Mouse (Mus musculus): Measurements from ENCODE around the gene Chpf.

DNA sequence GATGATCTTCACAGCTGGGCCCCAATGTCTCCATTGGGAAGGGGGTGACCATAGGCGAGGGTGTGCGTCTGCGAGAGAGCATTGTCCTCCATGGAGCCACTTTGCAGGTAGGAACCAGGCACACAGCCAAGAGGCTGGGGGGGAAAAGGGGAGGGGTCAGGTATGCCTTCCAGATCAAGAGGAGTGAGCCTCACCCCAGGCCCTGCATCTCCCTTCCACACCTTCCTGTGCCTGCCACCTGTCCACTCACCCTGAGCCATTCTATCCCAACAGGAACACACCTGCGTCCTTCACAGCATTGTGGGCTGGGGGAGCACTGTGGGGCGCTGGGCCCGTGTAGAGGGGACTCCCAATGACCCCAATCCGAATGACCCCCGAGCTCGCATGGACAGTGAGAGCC lies 36.9 kb downstream of the Chpf start:
- TF ChIP-seq CTCF (conservative IDR thresholded peaks at IDR 0.05; ENCODE audit: insufficient read depth, insufficient read length, low read depth, low read length): no peak
- TF ChIP-seq POLR2A (IDR thresholded peaks at IDR 0.05; ENCODE audit: low read depth, low read length): no peak

All from kidney, adult 2 months (tissue).